Mouse (Mus musculus) MEL (cell line): ENCODE results near the gene Rnf115.

Experiments used
- CHD2 ChIP-seq: IDR thresholded peaks from 2 replicates; pipeline ENCODE4 v1.6.1; 2011; ENCODE audit warnings: low read length, improper control_type of control experiment
- CTCF ChIP-seq, 3 experiments: IDR thresholded peaks in 2 of 3; conservative IDR thresholded peaks in 1 of 3; 2 replicates each; pipeline ENCODE4 v1.5.1; 2011 to 2012; ENCODE audit warnings: low read length in 3 of 3, low read depth in 2 of 3, mild to moderate bottlenecking in 2 of 3, improper control_type of control experiment in 1 of 3, inconsistent platforms in 1 of 3, mixed read lengths in 1 of 3, moderate library complexity in 1 of 3; ENCODE audit not compliant: control insufficient read depth in 1 of 3, insufficient read depth in 1 of 3, poor library complexity in 1 of 3, severe bottlenecking in 1 of 3
- E2F4 ChIP-seq: IDR thresholded peaks from 2 replicates; pipeline ENCODE4 v1.6.1; 2011; ENCODE audit warnings: low read depth, low read length, improper control_type of control experiment, borderline replicate concordance
- GABPA ChIP-seq: IDR thresholded peaks from 2 replicates; pipeline ENCODE4 v1.6.1; 2012; ENCODE audit warnings: low read depth, mild to moderate bottlenecking, inconsistent platforms, low read length, improper control_type of control experiment, moderate library complexity
- MXI1 ChIP-seq: IDR thresholded peaks from 2 replicates; pipeline ENCODE4 v1.6.1; 2011; ENCODE audit warnings: mild to moderate bottlenecking, low read depth, low read length, improper control_type of control experiment
- POLR2A ChIP-seq, 2 experiments: IDR thresholded peaks; 2 replicates each; pipeline ENCODE4 v1.6.1; 2011 to 2012; ENCODE audit warnings: low read length in 2 of 2, mild to moderate bottlenecking in 2 of 2, control low read depth in 1 of 2, improper control_type of control experiment in 1 of 2, low read depth in 1 of 2, moderate library complexity in 1 of 2; ENCODE audit not compliant: control insufficient read depth in 1 of 2, insufficient read depth in 1 of 2, poor library complexity in 1 of 2
- SMC3 ChIP-seq: IDR thresholded peaks from 2 replicates; pipeline ENCODE4 v1.6.1; 2011; ENCODE audit warnings: low read depth, low read length, improper control_type of control experiment
- ZNF384 ChIP-seq: IDR thresholded peaks from 2 replicates; pipeline ENCODE4 v1.6.1; 2012; ENCODE audit warnings: low read depth, mild to moderate bottlenecking, inconsistent platforms, low read length, improper control_type of control experiment

GRCm38 (mm10) chr3:96759695-96760094, 32.2 kb downstream of the Rnf115 start:
- TF ChIP-seq ZNF384 (no peak), POLR2A (IDR thresholded peaks at IDR 0.05; ENCODE audit: control insufficient read depth in 1 of 2, insufficient read depth in 1 of 2, low read depth in 1 of 2, low read length in 2 of 2, poor library complexity in 1 of 2) (no peak), E2F4 (no peak), GABPA (no peak), CTCF (IDR thresholded peaks at IDR 0.05 in 2 of 3, conservative IDR thresholded peaks at IDR 0.05 in 1 of 3; ENCODE audit: control insufficient read depth in 1 of 3, insufficient read depth in 1 of 3, low read depth in 2 of 3, low read length in 3 of 3, poor library complexity in 1 of 3, severe bottlenecking in 1 of 3) (no peak), MXI1 (no peak), CHD2 (no peak), SMC3 (no peak)
